Mouse (Mus musculus) intestine, postnatal 0 days (tissue): ENCODE results near the gene Sap25. TPM values are rescaled to one million over a fixed set of nuclear protein-coding genes. Genes with fewer than 3 reads are reported as not detected.
A peak's percentile ranks its signal among the peaks of the same experiment; 100 is the strongest.

ENCODE experiments used
- ATAC-seq: fragments of 200-750 bp; cut with Nextera tagmentation; 2 replicates; pipeline ENCODE4 v1.8.0; 2017; ENCODE audit warnings: mild to moderate bottlenecking, moderate TSS enrichment, moderate library complexity
- H3K27ac ChIP-seq: fragments of 300-500 bp; sonication (generic); 2 replicates; pipeline ENCODE4 v1.5.1; 2014; ENCODE audit warnings: mild to moderate bottlenecking, low read depth, low read length, moderate library complexity
- H3K27me3 ChIP-seq: fragments of 300-500 bp; sonication (generic); replicated peaks from 2 replicates; pipeline ENCODE4 v1.6.1; 2014; ENCODE audit warnings: low read length, mixed read lengths; ENCODE audit not compliant: control insufficient read depth, insufficient read depth
- H3K36me3 ChIP-seq: fragments of 300-500 bp; sonication (generic); 2 replicates; pipeline ENCODE4 v1.6.1; 2014; ENCODE audit warnings: mild to moderate bottlenecking, moderate library complexity; ENCODE audit not compliant: control insufficient read depth, insufficient read depth
- H3K4me1 ChIP-seq: fragments of 300-500 bp; sonication (generic); replicated peaks from 2 replicates; pipeline ENCODE4 v1.6.1; 2014; ENCODE audit warnings: antibody characterized with exemption, low read length, mixed read lengths; ENCODE audit not compliant: control insufficient read depth, insufficient read depth
- H3K4me2 ChIP-seq: fragments of 300-500 bp; sonication (generic); replicated peaks from 2 replicates; pipeline ENCODE4 v1.6.1; 2014; ENCODE audit warnings: low read depth, mild to moderate bottlenecking, moderate library complexity
- H3K4me3 ChIP-seq: fragments of 300-500 bp; sonication (generic); 2 replicates; pipeline ENCODE4 v1.5.1; 2014; ENCODE audit warnings: low read depth, low read length
- H3K9ac ChIP-seq: fragments of 300-500 bp; sonication (generic); 2 replicates; pipeline ENCODE4 v1.6.1; 2014; ENCODE audit warnings: mild to moderate bottlenecking, low read depth, low read length
- H3K9me3 ChIP-seq: fragments of 300-500 bp; sonication (generic); 2 replicates; pipeline ENCODE4 v1.6.1; 2016; ENCODE audit warnings: mixed run types; ENCODE audit not compliant: control insufficient read depth
- CTCF ChIP-seq: sonication (generic); IDR thresholded peaks from 2 replicates; pipeline ENCODE4 v1.5.1; 2016; ENCODE audit warnings: low read depth, mild to moderate bottlenecking, control low read depth, antibody characterized with exemption, moderate library complexity
- WGBS: fragments of 180-500 bp; shearing (Covaris S2); extraction: QIAGEN DNeasy Blood & Tissue Kit; methylation state at CpG from one replicate; pipeline ENCODE4 v1.1.7; 2014; 5-methylcytosine and 5-hydroxymethylcytosine counted together
- polyA plus RNA-seq: library from polyadenylated mRNA; unstranded; fragments of >200 nt; fragmentation: Nextera tagmentation; extraction: Ambion mirVana; gene quantifications from 2 replicates; pipeline ENCODE4 v1.2.1, GENCODE M21; 2015

Sap25 gene
- 2.3 and 4.8 TPM in 2 replicates for polyA plus RNA-seq

GRCm38 (mm10) chr5:137641054-137641453 is at the start of gene Sap25:
Gene Sap25 (plus strand): TSS chr5:137641334.
- ATAC-seq = no peak
- 88% methylated on average over 19 of the region's 19 CpGs for WGBS
- Histone ChIP-seq H3K4me3 (no peak within 1 kb of the TSS), H3K27ac (no peak within 1 kb of the TSS), H3K4me1 (no peaks in the 10 kb centered on the region), H3K27me3 (peaks cover 23% of the 10 kb centered on the region), H3K4me2 (no peak within 1 kb of the TSS), H3K9ac (no peak within 1 kb of the TSS), H3K9me3 (no peaks in the 10 kb centered on the region), H3K36me3 (peaks cover 68% of the 10 kb centered on the region)
- peak; percentile 67 for TF ChIP-seq CTCF

- H3K27ac ChIP-seq = no peak overlapping the region
- no peak overlapping the region for H3K4me2 ChIP-seq
- H3K36me3 ChIP-seq = peaks cover 2% of the 10 kb centered on the region; the same call in 1 of the 2 replicates
- H3K9ac ChIP-seq = no peak overlapping the region
- H3K27me3 ChIP-seq = no peaks in the 10 kb centered on the region
- WGBS = 80% methylated on average over 7 of the region's 7 CpGs
- TF ChIP-seq CTCF = no peak
- no peaks in the 10 kb centered on the region for H3K9me3 ChIP-seq
- no peak overlapping the region for H3K4me3 ChIP-seq
- H3K4me1 ChIP-seq = 0 out of 2 replicates have a peak, but pooled peaks cover 3% of the 10 kb centered on the region
- ATAC-seq = no peak
Observed at GRCm38 (mm10) chr5:137595921-137596320, 45.2 kb upstream of the Sap25 start.

- Histone ChIP-seq H3K4me1 (0 out of 2 replicates have a peak, but pooled peaks cover 3% of the 10 kb centered on the region), H3K4me3 (no peak overlapping the region), H3K36me3 (peaks cover 2% of the 10 kb centered on the region; the same call in 1 of the 2 replicates), H3K9me3 (no peaks in the 10 kb centered on the region), H3K27me3 (no peaks in the 10 kb centered on the region), H3K4me2 (peak overlapping the region; percentile 45), H3K27ac (peak overlapping the region; percentile 41; the same call in 1 of the 2 replicates), H3K9ac (no peak overlapping the region)
- no peak for ATAC-seq
- WGBS = 39% methylated on average over 30 of the region's 30 CpGs
- no peak for TF ChIP-seq CTCF
Observed at GRCm38 (mm10) chr5:137596601-137597261, 44.4 kb upstream of the Sap25 start.

- 94% methylated on average over 6 of the region's 6 CpGs for WGBS
- Histone ChIP-seq H3K9me3 (no peaks in the 10 kb centered on the region), H3K27ac (no peak overlapping the region), H3K4me3 (no peak overlapping the region), H3K27me3 (no peaks in the 10 kb centered on the region), H3K36me3 (peaks cover 2% of the 10 kb centered on the region; the same call in 1 of the 2 replicates), H3K9ac (no peak overlapping the region), H3K4me2 (no peak overlapping the region), H3K4me1 (0 out of 2 replicates have a peak, but pooled peaks cover 5% of the 10 kb centered on the region)
- TF ChIP-seq CTCF = no peak
- no peak for ATAC-seq
Observed at GRCm38 (mm10) chr5:137597625-137598024, 43.5 kb upstream of the Sap25 start.

GRCm38 (mm10) chr5:137598100-137598826 is 42.9 kb upstream of the Sap25 start:
- Histone ChIP-seq H3K36me3 (peaks cover 2% of the 10 kb centered on the region; the same call in 1 of the 2 replicates), H3K27me3 (no peaks in the 10 kb centered on the region), H3K9me3 (no peaks in the 10 kb centered on the region), H3K4me2 (no peak overlapping the region), H3K4me1 (0 out of 2 replicates have a peak, but pooled peaks cover 7% of the 10 kb centered on the region), H3K4me3 (no peak overlapping the region), H3K9ac (no peak overlapping the region), H3K27ac (no peak overlapping the region)
- WGBS = 79% methylated on average over 2 of the region's 2 CpGs
- TF ChIP-seq CTCF = no peak
- ATAC-seq = no peak

GRCm38 (mm10) chr5:137599600-137599999 is 41.5 kb upstream of the Sap25 start:
- TF ChIP-seq CTCF = no peak
- no peak for ATAC-seq
- no peaks in the 10 kb centered on the region for H3K9me3 ChIP-seq

More at GRCm38 (mm10) chr5:137599600-137599999, 41.5 kb upstream of the Sap25 start:
- 71% methylated on average over 9 of the region's 9 CpGs for WGBS
- peak overlapping the region; percentile 79 for H3K9ac ChIP-seq
- H3K4me1 ChIP-seq = 0 out of 2 replicates have a peak, but pooled peaks cover 7% of the 10 kb centered on the region
- H3K4me3 ChIP-seq = peak overlapping the region; percentile 73
- H3K27ac ChIP-seq = no peak overlapping the region
- no peaks in the 10 kb centered on the region for H3K27me3 ChIP-seq
- H3K36me3 ChIP-seq = peaks cover 2% of the 10 kb centered on the region; the same call in 1 of the 2 replicates
- peak overlapping the region; percentile 99 for H3K4me2 ChIP-seq
